Mouse (Mus musculus) induced T-regulatory cell, adult 2 months (primary cell): Measurements from ENCODE around the gene Cubn.

Experiments
- DNase-seq: peaks from one replicate; pipeline ENCODE4 v3.0.0-alpha.2; 2012; ENCODE audit warnings: low read depth

The Cubn gene

DNA sequence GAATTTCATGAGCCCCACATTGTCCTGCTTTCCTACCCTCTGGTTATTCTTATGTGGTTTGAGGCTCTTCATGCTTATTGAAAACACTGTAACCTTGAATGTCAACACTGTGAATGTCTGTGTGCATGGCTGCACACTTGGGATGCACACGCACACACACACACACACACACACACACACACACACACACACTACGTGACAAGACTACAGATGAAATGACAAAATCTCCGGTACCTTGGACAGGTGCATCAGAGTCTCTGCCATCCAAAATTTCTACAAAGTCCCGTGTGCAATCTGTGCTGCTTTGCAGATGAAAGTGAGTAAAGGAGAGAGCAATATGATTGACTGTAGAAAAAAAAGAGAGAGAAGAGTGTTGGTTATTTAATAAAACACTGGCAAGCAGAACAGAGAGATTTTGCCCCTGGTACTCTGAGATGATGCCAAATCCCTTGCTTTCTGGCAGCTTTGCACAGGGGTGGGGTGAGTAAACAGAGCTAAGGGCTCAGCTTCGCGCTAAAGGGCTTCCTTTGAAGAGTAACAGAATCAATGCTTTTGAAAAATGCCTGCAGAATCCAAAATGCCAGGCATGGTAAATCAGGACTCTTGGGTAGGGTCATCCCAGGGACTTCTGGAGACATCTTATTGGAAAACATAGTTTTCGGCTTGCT lies 133.6 kb downstream of the Cubn start:
- no peak for DNase-seq

DNA sequence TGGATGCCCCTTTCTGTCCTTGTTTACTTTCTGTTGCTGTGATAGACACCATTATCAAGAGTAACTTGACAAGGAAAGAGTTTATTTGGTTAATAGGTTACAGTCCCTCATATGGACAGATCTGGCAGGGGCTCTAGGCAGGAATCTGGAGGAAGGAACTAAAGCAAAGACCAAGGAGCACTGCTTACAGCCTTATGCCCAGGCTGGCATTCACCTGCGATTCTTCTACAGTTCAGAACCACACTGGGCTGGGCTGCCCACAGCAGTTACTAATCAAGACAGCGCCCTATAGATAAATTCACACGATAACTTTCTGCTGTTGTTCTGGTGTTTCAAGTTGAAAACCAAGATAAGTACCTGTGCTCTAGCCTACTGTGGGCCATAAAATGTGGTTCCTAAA lies 138.8 kb downstream of the Cubn start:
- DNase-seq, result no peak

DNA sequence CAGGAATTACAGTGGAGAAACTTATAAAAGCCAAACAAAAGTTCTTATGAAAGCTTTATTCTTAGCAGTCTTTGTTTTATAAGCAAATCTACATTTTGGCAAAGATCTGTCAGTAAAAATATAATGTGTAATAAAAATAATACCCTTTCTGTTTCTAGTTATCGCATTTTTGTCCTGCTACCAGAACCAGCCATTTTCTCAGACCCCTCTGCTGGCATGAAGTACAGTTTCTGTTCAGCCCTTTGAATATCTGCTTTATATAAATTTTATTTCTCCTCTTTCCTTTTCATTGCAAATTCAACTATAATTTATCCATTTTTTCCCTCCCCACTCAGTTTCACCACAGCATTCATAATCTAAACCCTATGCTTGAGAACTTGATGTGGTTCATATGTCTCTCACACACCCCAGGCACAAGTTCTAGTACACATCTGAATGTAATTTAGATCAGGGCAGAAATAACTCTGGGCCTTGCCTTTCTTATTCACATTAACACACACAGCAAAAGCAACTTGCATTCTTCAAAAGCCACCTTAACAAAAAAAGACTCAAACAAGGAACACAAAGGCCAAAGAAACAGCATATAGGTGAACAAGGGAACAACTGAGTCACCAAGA lies 139.4 kb downstream of the Cubn start:
- no peak for DNase-seq

DNA sequence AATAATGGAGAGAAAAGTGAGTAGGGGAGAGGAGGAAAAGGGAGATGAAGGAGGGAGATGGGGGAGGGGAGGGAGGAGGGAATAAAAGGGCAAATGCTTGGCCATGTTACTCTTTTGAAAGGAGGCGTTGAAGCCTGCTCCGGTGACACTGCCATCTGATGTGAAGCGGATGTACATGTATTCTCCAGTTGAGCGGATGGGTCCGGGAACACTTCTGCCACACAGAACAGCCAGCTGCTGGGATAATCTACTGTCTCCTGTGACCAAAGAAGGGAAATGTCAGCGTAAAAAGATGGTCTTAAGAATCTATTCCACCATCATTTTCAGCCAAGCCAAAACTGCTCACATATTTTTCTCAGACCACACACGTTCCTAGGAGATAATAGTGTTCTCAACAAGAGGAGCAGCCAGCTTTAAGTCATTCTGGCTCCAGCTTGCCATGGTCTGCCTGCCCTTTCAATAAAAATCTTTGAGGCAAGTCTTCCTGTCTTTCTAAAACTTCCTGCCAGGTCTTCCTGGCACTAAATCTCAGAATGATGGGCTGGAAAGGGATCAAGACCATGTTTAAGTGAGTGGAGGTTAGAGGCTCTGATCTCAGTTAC lies 149.2 kb downstream of the Cubn start:
- DNase-seq, result no peak

DNA sequence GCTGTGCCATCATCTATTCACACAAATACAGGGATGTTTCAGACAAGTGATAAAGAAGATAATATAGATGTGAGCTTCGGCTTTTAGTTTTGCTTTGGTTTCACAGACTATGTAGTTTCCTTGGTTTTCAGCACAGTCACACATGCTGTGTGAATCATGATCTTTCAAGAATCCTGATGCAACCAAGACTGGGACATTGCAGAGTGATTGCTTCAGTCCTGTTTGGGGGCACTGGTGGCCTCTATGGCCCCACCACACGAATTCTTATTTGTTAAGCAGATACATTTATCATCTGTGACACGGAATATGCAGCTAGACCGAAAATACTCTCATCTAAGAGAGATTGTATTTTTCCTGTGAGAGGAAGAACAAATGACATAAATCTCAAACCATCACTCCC lies 156.2 kb downstream of the Cubn start:
- no peak for DNase-seq

DNA sequence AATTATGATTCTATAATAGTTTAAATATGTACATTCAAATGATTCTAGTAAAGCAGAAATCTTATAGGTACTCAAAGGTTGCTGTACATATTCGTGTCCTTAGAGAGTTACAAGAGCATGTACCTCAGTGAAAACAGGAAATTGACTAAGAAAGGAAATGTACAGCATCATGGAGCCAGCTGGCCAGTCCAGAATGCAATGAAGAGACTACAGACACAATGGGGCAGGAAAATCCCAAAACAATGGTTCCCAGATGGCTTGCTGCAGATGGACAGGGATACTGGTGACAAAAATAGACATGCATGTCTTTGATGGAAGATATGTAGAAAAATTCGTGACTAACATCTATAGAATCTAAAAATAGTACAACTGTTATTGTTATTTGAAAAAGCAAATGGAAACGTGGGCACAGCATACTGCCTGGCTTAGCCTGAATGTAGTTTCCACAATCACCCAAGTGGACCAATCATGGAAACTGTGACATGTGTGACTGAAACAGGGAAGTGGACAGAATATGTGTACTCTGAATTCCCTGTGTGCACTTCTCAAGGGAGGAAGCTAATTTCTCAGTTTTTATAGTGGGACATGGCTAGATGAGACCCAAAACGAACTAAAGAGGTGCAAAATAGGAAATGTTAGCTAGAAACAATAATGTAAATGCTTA lies 161.7 kb downstream of the Cubn start:
- DNase-seq, result no peak

DNA sequence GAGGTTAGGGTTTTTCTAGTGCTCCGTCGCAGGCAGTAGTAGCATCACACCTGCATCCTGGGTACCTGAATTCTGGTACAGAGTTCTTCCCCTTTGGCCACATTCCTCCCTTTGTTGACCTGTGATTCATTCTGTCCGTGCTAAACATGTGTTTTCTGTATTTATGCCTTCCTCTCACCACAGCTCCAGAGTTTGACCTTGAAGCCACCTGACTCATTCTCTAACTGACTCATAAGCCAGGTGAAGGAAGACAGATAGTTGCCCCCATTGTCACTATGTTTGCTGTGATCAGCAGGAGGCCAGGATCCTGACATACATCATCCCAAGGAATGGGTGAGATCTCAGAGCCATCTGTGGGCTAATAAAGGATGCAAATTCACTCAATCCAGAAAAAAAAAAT lies 188.2 kb downstream of the Cubn start:
- DNase-seq, result no peak

DNA sequence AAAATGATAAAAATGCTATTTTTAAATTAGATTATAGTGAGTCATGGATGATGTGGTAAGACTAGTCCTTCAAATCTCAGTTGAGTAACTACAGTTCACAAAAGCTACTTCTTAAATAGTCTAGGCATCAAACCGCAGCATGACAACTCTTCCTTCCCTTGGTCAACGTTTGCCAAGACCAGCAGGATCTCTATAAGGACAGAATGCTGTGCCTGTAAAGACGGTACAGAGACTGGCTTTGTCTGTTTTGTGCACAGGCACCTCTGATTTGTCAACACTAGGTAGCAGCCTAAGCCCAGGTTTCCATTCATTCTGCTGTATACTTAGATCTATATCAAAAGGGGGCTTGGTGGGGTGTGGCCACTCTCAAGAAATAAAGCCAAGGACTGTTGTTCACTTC lies 192.6 kb downstream of the Cubn start:
- DNase-seq, result peak; percentile 38

DNA sequence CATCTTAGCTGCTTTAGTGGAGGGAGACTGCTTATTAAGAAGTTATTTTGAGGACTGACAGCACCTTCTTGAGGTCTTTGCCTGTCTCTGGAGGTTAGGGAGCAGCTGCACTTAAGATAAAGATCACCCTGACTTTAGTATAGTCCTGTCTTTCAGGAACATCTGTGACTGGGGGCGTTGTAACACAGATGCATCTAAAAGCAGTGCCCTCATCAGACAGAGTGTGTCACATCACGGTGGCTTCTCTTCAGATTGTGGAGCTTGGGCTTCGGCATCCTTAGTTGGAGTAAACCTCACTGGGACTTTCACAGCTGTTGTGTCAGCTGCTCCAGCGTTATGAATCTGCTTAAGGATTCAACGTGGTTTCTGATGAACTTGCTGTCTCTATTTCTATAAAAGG lies 193.9 kb downstream of the Cubn start:
- DNase-seq, result no peak

DNA sequence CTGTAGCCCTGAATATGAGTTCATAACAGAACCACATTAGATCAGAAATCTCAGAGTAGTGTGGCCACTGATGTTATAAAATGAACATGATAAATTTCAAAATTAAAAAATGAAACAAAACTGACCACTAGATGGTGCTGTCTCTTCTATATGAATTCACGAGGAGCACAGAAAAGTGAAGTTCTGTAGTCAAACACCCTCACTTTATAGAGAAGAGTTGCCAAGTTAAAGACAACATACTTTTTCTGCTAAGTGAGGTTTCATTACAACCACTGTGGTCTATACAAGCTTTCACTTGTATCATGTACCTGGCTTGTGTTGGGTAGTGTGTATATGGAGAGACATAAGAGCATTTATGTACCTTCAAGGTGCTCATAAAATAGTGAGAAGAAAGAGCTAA lies 201.0 kb downstream of the Cubn start:
- DNase-seq, result peak; percentile 85

DNA sequence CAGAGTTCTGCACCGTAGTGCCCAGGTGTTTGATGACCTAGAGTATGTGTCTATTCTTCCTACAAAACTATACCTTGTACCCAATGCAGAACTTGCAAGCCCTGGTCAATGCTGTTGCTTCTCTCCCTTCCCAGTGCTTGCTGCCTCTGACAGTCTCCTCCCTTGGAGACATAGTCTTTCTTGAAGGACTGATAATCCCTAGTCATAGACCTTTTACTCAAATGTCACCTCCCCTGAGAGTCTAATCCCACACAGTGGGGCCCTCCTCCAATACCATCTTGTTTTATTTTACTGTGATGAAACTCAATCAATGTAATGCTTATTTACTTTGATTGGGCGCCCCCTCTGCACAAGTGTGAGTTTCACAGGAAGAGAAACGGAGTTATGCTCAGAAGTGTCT lies 201.5 kb downstream of the Cubn start:
- no peak for DNase-seq

DNA sequence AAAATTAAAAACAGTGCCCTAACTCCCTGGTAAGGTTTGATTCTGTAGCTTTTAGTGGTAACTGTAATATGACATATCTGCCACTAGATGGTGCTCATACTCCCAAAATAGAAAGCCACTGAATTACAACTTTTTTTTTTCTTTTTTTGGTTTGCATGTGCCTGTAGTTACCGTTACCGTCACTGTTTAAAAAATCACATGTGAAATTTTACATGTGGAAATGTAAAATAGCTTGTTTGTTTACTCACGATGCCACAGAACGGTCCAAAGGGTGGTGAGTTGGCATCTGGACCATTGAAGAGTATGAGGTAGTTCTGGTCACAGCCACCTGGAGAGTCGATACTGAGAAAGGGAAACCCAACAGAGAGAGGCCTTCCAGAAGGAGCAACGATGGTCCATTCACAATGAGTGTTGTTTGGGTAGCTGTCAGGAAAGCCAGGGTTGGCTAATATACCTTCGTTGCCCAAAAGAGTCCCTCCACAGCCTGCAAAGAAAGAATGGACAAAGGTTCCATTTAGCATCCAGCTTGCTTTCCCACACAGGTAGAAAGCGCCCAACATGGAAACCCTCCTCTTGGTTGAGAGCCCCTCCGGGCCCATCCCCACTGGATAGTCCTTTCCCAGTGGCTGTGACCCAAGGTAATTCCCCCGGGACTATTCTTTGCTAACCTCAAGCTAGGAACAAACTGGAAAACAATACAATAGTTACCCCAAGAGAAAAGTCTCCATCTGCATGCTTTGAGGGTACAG lies 213.3 kb downstream of the Cubn start:
- DNase-seq, result peak; percentile 71

DNA sequence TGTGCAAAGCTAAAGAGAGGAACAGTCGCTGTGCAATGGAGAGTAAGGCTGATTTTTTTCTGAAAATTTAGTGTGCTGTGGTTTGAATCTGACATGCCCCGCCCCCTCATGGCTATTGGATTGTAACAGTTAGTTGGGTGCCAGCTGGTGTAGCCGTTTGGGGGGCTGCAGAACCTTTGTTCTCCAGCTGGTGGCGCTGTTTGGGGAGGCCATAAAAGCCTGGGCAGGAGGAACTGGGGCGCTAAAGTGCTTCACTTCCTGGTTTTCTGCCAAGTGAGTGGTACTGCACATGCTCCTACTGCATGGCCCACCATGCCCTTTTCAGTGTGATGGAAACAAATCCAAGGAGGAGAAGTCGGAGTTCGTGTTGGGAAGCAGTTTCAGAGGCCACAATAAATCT lies 215.7 kb downstream of the Cubn start:
- DNase-seq, result peak; percentile 53

DNA sequence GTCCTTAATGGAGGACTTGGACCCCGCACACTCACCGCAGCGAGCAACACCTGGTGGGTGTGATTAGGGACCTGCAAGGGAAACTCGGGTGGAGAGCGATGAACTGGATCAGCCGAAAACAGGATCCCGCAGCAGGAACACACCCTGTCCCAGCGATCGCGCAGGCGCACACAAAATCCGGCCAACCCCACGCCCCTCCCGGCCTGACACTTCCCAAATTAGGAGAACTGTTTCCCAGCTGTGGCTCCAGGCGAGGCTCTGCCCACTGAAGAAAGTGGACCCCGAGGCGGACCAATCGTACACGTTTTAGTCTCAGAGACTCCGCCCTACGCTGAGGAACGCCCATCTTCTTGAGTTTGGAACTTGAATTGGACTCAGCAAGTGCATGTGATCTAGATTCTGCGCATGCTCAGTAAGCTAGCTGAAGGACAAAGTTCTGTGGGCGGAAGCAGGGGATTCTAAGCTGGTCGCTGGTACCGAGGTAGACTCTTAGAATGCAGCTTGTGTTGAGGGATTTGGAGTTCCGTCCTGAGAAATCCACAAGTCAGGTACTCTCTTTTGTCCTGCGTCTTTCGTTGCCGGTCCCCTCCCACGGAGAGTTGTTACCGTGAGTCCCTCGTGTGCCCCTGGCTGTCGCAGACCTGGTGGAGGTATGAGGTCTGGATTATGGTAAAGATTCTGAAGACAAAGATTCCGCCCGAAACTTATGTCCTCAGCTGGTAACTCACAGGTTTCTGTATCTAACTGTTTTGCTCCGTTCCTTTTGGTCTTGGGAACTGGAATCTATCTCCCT lies 220.3 kb downstream of the Cubn start, which contains the start of gene Rsu1:
Gene Rsu1, minus strand, starts transcription at position 251 of the 793 bp plus-strand sequence.
- DNase-seq, result peak; percentile 99

DNA sequence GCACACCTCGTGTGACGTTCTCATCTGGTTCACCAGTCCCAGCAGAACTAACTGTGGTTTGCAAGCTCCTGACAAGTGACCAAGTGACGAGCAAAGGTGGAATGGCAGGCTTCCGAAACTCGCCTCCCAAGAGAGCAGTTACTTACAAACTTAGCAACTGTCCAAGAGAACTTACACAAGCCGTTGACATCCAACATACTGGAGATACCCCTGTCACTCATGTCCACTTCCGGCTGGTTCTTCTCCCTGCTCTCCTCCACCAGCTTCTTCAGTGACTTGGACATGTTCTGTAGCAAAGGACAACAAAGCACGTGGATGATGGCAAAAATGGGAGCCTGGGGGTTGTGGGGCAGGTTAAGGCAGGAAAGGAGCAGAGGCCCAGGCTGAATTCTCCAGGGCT lies 220.9 kb downstream of the Cubn start:
- no peak for DNase-seq

DNA sequence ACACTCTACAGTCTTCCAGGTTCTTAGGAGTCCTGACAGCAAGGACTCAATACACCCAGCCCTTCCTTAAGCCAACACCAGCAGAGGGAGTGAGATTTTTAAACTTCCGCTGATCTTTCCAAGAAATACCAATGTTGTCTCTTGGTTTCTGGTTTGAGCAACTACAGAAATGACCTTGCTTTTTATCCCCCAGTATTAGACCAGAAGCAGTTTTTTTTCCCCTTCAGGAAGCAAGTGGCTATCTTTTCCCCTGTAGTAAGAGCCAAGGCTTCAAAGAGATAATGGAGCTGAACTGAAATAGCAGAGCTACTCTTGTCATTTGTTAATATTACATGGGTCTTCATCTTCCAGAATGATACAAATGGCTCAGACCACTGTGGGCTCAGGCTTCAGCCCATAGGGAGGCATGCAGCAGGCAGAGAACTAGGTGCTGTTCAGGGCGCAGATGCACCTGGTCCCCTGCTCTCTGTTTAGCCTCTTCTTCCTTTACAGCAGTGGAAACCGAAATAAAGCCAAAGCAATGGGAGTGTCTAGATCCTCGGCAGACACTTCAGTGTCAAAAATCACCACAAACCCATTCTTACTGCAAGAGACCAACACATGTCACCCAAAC lies 222.8 kb downstream of the Cubn start:
- no peak for DNase-seq

DNA sequence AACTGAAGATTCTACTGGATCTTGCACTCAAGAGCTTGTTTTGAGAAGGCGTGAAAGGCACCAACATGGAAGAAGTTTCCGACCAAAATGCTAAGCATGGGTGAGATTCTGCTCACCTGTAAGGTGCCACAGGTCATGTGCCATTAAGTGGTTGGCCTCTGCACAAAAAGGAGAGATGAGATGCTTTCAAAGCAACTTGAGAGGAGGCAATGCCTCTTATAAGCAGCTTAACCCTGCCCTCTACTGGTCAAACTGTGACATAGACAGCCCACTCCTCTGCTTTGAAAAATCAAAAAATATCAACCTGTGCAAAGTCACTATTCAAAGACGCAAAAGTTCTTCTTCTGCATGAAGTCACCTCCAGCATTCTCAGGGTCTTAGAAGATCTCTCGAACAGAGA lies 226.7 kb downstream of the Cubn start:
- DNase-seq, result peak; percentile 74

DNA sequence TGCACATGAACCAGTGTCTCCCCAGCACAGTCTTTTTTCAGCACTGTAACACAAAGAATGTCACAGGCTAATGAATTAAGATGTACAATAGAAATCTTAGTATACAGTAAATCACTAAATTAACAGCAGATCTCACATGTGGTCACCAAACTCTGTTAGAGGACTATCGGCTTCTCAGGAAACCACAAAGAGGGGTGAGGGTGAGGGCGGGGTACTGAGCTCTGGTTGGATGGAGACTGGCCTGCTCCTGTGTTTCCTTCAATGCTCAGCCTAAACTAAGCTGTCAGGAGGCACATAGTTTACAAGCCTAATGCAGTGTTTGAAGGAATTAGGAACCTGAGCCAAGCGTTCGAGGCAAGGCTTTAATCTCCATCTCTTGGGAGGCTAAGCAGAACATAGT lies 228.5 kb downstream of the Cubn start:
- no peak for DNase-seq

DNA sequence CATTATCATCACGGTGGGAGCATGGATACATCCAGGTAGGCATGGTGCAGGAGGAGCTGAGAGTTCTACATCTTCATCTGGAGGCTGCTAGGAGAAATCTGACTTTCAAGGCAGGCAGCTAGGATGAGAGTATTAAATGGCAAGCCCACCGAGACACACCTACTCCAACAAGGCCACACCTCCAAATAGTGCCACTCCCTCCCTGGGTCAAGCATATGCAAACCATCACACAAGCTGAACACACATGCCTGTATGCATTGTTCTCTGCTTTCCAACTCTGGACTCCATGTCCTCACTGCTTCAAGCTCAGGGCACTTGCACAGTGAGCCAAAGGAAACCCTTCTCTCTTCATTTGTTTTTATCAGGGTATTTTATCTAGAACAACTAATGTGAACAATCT lies 233.0 kb downstream of the Cubn start:
- no peak for DNase-seq

DNA sequence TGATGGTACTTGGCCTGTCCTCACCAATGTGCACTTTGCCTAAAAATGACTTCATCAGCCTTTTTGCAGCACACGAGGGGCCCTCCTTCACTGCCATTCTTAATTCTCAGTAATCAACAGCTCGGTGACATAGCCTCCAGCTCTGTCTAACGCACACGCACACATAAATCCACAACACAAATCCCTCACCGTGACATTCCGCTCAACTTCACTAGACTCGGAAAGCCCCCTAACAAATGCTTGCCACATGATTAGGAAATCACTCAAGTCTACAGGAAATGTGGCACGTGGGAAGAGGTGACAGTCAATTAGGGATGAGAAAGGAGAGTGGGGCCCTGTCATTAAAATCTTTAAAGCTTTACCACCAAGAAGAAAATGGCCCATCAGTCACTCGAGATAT lies 250.9 kb downstream of the Cubn start:
- no peak for DNase-seq
